Mouse (Mus musculus) fat pad, adult 2 months (tissue): Measurements from ENCODE around the gene Pcgf5.
"Not testable (repeated sequence)": the region's sequence is repeated elsewhere in the genome, so short reads cannot be mapped to it uniquely, and the experiment has no call there.

Experiments used
- DNase-seq: peaks from one replicate; pipeline ENCODE4 v3.0.0-alpha.2; 2011; ENCODE audit warnings: low read depth, low spot score; ENCODE audit errors: extremely low read depth

Gene Pcgf5

GRCm38 (mm10) chr19:36384426-36384825 is 36.3 kb downstream of the Pcgf5 start:
- DNase-seq = no peak

- no peak for DNase-seq
Observed at GRCm38 (mm10) chr19:36388502-36388901, 40.4 kb downstream of the Pcgf5 start.

GRCm38 (mm10) chr19:36390714-36391113 is 42.6 kb downstream of the Pcgf5 start:
- no peak for DNase-seq

- no peak for DNase-seq
Observed at GRCm38 (mm10) chr19:36398500-36398899, 50.4 kb downstream of the Pcgf5 start.

- no peak for DNase-seq
Observed at GRCm38 (mm10) chr19:36408352-36409100, 60.4 kb downstream of the Pcgf5 start.

GRCm38 (mm10) chr19:36409280-36409860 is 61.3 kb downstream of the Pcgf5 start:
- DNase-seq = no peak

GRCm38 (mm10) chr19:36409861-36410392 is 61.8 kb downstream of the Pcgf5 start:
- no peak for DNase-seq

- DNase-seq = no peak
Observed at GRCm38 (mm10) chr19:36419885-36420284, 71.8 kb downstream of the Pcgf5 start.

- no peak for DNase-seq
Observed at GRCm38 (mm10) chr19:36427195-36427876, 79.2 kb downstream of the Pcgf5 start.

- no peak for DNase-seq
Observed at GRCm38 (mm10) chr19:36428116-36428515, 80.0 kb downstream of the Pcgf5 start.

GRCm38 (mm10) chr19:36429354-36429753 is 81.2 kb downstream of the Pcgf5 start:
- DNase-seq = no peak

- DNase-seq = no peak
Observed at GRCm38 (mm10) chr19:36433161-36433560, 85.1 kb downstream of the Pcgf5 start.

GRCm38 (mm10) chr19:36439894-36440714 is 92.0 kb downstream of the Pcgf5 start:
- no peak for DNase-seq

- no peak for DNase-seq
Observed at GRCm38 (mm10) chr19:36450997-36451608, 103.0 kb downstream of the Pcgf5 start.

- DNase-seq = no peak
Observed at GRCm38 (mm10) chr19:36451731-36452130, 103.6 kb downstream of the Pcgf5 start.

- DNase-seq = not testable (repeated sequence)
Observed at GRCm38 (mm10) chr19:36452210-36452609, 104.1 kb downstream of the Pcgf5 start.

GRCm38 (mm10) chr19:36453451-36453850 is 105.3 kb downstream of the Pcgf5 start:
- DNase-seq = no peak

GRCm38 (mm10) chr19:36470106-36470505 is 122.0 kb downstream of the Pcgf5 start:
- no peak for DNase-seq

- no peak for DNase-seq
Observed at GRCm38 (mm10) chr19:36471325-36471724, 123.2 kb downstream of the Pcgf5 start.

GRCm38 (mm10) chr19:36476596-36476995 is 128.5 kb downstream of the Pcgf5 start:
- DNase-seq = no peak
